Mouse (Mus musculus) heart, adult 2 months (tissue): ENCODE measurements around the gene Fopnl.

Source experiments
- CTCF ChIP-seq: fragments of 200-600 bp; IDR thresholded peaks from 2 replicates; pipeline ENCODE4 v1.8.1; 2022; ENCODE audit warnings: antibody characterized with exemption, mild to moderate bottlenecking, moderate library complexity
- EP300 ChIP-seq: fragments of 200-500 bp; IDR thresholded peaks from 2 replicates; pipeline ENCODE4 v1.6.1; 2011; ENCODE audit warnings: low read depth, low read length, control low read depth; ENCODE audit not compliant: insufficient read depth

DNA sequence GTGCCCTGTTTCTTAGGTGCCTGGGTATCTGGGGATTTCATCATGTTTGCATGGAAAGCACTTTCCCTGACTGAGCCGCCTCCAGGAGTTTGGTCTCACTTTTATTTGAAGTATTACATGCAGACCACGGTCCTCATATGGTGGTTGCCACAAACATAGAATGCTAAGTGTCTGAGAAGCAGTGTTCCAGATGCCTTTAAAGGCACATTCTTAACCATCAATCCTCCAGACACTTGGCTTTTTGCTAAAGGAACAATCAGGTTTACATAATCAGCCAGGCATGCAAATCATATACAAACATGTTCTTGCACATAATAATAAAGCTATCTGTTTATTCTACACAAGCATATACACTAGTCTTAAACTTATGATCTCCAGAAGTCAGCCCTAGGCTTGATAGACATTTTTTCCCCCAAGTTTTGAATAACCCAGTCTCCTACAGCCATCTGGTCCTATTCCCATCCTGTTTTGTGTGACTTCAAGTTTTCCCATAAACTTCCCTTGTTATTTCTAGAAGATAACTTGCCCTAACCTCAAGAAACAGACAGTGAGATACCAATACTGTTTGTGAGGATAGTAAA is 20.6 kb downstream of the Fopnl start:
- TF ChIP-seq CTCF = no peak
- TF ChIP-seq EP300 = no peak
